Mouse (Mus musculus) c-Kit-positive CD71-positive TER-119-negative erythroid progenitor cells, embryonic 14.5 days (primary cell): Measurements from ENCODE around the gene Dusp1.

Source experiments
- DNase-seq: peaks from one replicate; pipeline ENCODE4 v3.0.0-alpha.2; 2013; ENCODE audit warnings: low read depth

Gene Dusp1

GRCm38 (mm10) chr17:26502808-26503671 lies 58.9 kb downstream of the Dusp1 start:
- no peak for DNase-seq

- no peak for DNase-seq
Measured at GRCm38 (mm10) chr17:26501826-26502225, 60.1 kb downstream of the Dusp1 start.

- no peak for DNase-seq
Measured at GRCm38 (mm10) chr17:26498626-26499025, 63.3 kb downstream of the Dusp1 start.

GRCm38 (mm10) chr17:26497416-26497923 lies 64.5 kb downstream of the Dusp1 start:
- no peak for DNase-seq

- DNase-seq: no peak
Measured at GRCm38 (mm10) chr17:26494642-26495468, 67.1 kb downstream of the Dusp1 start.

- no peak for DNase-seq
Measured at GRCm38 (mm10) chr17:26492246-26492645, 69.7 kb downstream of the Dusp1 start.

- no peak for DNase-seq
Measured at GRCm38 (mm10) chr17:26490910-26491309, 71.0 kb downstream of the Dusp1 start.

GRCm38 (mm10) chr17:26490072-26490471 lies 71.9 kb downstream of the Dusp1 start:
- no peak for DNase-seq

- DNase-seq: no peak
Measured at GRCm38 (mm10) chr17:26488711-26489403, 73.1 kb downstream of the Dusp1 start.

GRCm38 (mm10) chr17:26487917-26488316 lies 74.0 kb downstream of the Dusp1 start:
- DNase-seq: no peak

- DNase-seq: no peak
Measured at GRCm38 (mm10) chr17:26487266-26487665, 74.7 kb downstream of the Dusp1 start.

GRCm38 (mm10) chr17:26484626-26485421 lies 77.1 kb downstream of the Dusp1 start:
- no peak for DNase-seq

- no peak for DNase-seq
Measured at GRCm38 (mm10) chr17:26480956-26481355, 81.0 kb downstream of the Dusp1 start.

GRCm38 (mm10) chr17:26479619-26480018 lies 82.3 kb downstream of the Dusp1 start:
- DNase-seq: no peak

GRCm38 (mm10) chr17:26478672-26479071 lies 83.3 kb downstream of the Dusp1 start:
- DNase-seq: no peak

- DNase-seq: no peak
Measured at GRCm38 (mm10) chr17:26476871-26477270, 85.1 kb downstream of the Dusp1 start.

GRCm38 (mm10) chr17:26468102-26468894 lies 93.6 kb downstream of the Dusp1 start:
- no peak for DNase-seq

GRCm38 (mm10) chr17:26467619-26468018 lies 94.3 kb downstream of the Dusp1 start:
- DNase-seq: no peak

- DNase-seq: peak; percentile 44
Measured at GRCm38 (mm10) chr17:26466741-26467150, 95.2 kb downstream of the Dusp1 start.

GRCm38 (mm10) chr17:26464972-26465371 lies 97.0 kb downstream of the Dusp1 start:
- DNase-seq: no peak
